ENCODE assay signal across 8 mouse cellular contexts in the genomic region with DNA sequence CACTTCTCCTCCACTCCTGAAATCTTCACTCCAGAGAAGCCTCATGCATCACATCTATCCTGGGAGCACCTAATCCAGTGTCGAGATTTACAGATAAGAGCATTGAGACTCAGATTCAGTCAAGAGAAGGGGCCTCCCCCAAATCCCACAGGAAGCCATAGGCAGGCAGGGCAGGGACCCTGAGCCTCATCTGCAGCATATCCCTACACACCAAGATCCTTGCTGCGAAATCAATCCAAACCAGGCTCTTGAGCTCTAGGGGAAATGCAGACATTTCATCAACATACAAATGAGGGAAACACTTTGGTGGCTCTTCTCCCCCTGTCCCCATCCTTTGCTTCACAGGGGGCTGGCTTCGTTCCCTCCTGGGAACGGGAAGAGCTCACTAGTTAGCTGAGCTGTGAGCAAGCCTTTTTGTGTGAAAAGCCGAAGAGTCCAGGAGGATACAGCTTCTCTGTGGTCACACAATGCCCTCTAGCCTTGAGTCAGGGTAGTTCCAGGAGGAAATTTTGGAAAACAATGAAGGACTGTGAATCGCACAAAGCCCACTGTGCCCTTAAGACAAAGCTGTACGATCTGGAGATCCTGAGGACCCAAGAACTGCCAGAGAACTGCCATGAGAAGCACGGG.
DNase-seq lines count a peak whose midpoint lies in the region; ATAC-seq and TF ChIP-seq lines count a peak whose summit lies in the region.

No protein-coding gene starts in this region.

- H3K4me3 ChIP-seq in kidney, postnatal 0 days (replicated peaks; ENCODE audit: low read depth, low read length): no peak overlapping the region
- no peak overlapping the region for H3K4me3 ChIP-seq in limb, embryonic 14.5 days (replicated peaks; ENCODE audit: low read length)

- no peaks in the 10 kb centered on the region for H3K9me3 ChIP-seq in kidney, postnatal 0 days (replicated peaks; ENCODE audit: low read length)
- no peaks in the 10 kb centered on the region for H3K9me3 ChIP-seq in limb, embryonic 14.5 days (ENCODE audit: control insufficient read depth, low read length)

- ATAC-seq in kidney, postnatal 0 days (replicated peaks; ENCODE audit: low FRiP score, low read depth): no peak
- no peak; the same call in 1 of the 2 replicates for ATAC-seq in limb, embryonic 14.5 days (ENCODE audit: low FRiP score, low read depth)

- no peak overlapping the region for H3K4me2 ChIP-seq in kidney, postnatal 0 days (ENCODE audit: low read length)
- H3K4me2 ChIP-seq in limb, embryonic 14.5 days (replicated peaks; ENCODE audit: low read depth, low read length, severe bottlenecking): no peak overlapping the region

- no peak overlapping the region for H3K9ac ChIP-seq in kidney, postnatal 0 days (ENCODE audit: low read depth, low read length)
- H3K9ac ChIP-seq in limb, embryonic 14.5 days (ENCODE audit: low read depth, low read length, severe bottlenecking): peak overlapping the region; percentile 22; the same call in 1 of the 2 replicates

- no peaks in the 10 kb centered on the region for H3K4me1 ChIP-seq in kidney, postnatal 0 days (replicated peaks; ENCODE audit: insufficient read depth, low read length)
- peaks cover 5% of the 10 kb centered on the region; the same call in 1 of the 2 replicates for H3K4me1 ChIP-seq in limb, embryonic 14.5 days (ENCODE audit: control insufficient read depth, insufficient read depth, low read length)

- 22% methylated on average over 8 of the region's 8 CpGs for WGBS in kidney, postnatal 0 days
- 34% methylated on average over 8 of the region's 8 CpGs for WGBS in limb, embryonic 14.5 days

- no peak for TF ChIP-seq POLR2A in limb, embryonic 14.5 days (IDR thresholded peaks at IDR 0.05; ENCODE audit: borderline replicate concordance, extremely low read depth, insufficient read depth, insufficient read length)

- H3K36me3 ChIP-seq in kidney, postnatal 0 days (ENCODE audit: insufficient read depth, low read length): no peaks in the 10 kb centered on the region
- no peaks in the 10 kb centered on the region for H3K36me3 ChIP-seq in limb, embryonic 14.5 days (ENCODE audit: control insufficient read depth, insufficient read depth, low read length)

- TF ChIP-seq CTCF in kidney, postnatal 0 days (IDR thresholded peaks at IDR 0.05; ENCODE audit: low read depth): peak; percentile 77

- DNase-seq in adrenal gland, adult (ENCODE audit: inconsistent age in 2 of 2, low spot score in 1 of 2): peak; percentile 19 to 69
- DNase-seq in adrenal gland, adult 8-10 months: no peak
- DNase-seq in cerebellum, adult 11-12 months: peak; percentile 3
- peak; percentile 19 for DNase-seq in forelimb bud, embryonic 11.5 days (ENCODE audit: low read depth, low spot score)
- peak; percentile 84 for DNase-seq in kidney, postnatal 0 days (ENCODE audit: low spot score)
- DNase-seq in limb, embryonic 14.5 days (ENCODE audit: low spot score): peak; percentile 18
- peak; percentile 1 for DNase-seq in skeletal muscle tissue, adult 2 months (ENCODE audit: low read depth, low spot score)
- no peak for DNase-seq in yolk sac, embryonic 10.5 days (ENCODE audit: low spot score)

- H3K27me3 ChIP-seq in kidney, postnatal 0 days (ENCODE audit: insufficient read depth, low read length): no peaks in the 10 kb centered on the region
- no peaks in the 10 kb centered on the region for H3K27me3 ChIP-seq in limb, embryonic 14.5 days (ENCODE audit: control insufficient read depth, insufficient read depth, low read length)

- H3K27ac ChIP-seq in kidney, postnatal 0 days: no peak overlapping the region
- no peak overlapping the region for H3K27ac ChIP-seq in limb, embryonic 14.5 days (replicated peaks; ENCODE audit: low read depth, low read length)

Comparison
In these comparisons a context has a peak if more than half of its experiments do, and no peak if none do; other contexts are left out.
1. DNase-seq: peak in adrenal gland, adult (2 of 2), cerebellum, adult 11-12 months (single experiment), forelimb bud, embryonic 11.5 days (single experiment), kidney, postnatal 0 days (single experiment), limb, embryonic 14.5 days (single experiment) and skeletal muscle tissue, adult 2 months (single experiment); none in adrenal gland, adult 8-10 months (single experiment) and yolk sac, embryonic 10.5 days (single experiment).